9 mouse cellular contexts compared by ENCODE assay signal in genomic region chr5:35348794-35349193, GRCm38 (mm10). TPM values are rescaled to one million over a fixed set of nuclear protein-coding genes. Genes with fewer than 3 reads are reported as not detected.
DNase-seq lines count a peak whose midpoint lies in the region; ATAC-seq and TF ChIP-seq lines count a peak whose summit lies in the region.
"Had no signal": no experiment of that assay in that cellular context is flagged by ENCODE, and none has a peak within 500 bp of the region (broad histone marks: within the 10 kb centered on the region; RNA-seq: fewer than 3 reads in every experiment).

No protein-coding gene starts in this region.

- 18% methylated on average over 3 of the region's 3 CpGs for whole genome bisulfite sequencing in kidney, postnatal 0 days
- WGBS in liver, adult 2 months, result 9% methylated on average over 3 of the region's 3 CpGs

- ATAC-seq in kidney, postnatal 0 days (replicated peaks; ENCODE audit: low FRiP score, low read depth), result peak; percentile 40; the same call in 1 of the 2 replicates

- intact Hi-C loops in gastrocnemius, adult 2 months (cut with DNase I), result loop anchor here (2.0 to 5.0 kb wide), 2 partner anchors 106 to 172 kb away; no protein-coding TSS in a partner anchor

- TF ChIP-seq POLR2A in liver, adult 2 months (IDR thresholded peaks at IDR 0.05; ENCODE audit: extremely low read depth, insufficient read depth, low read length), result no peak

- H3K9me3 ChIP-seq in kidney, postnatal 0 days (replicated peaks; ENCODE audit: low read length), result no peaks in the 10 kb centered on the region

- no peak overlapping the region for H3K9ac ChIP-seq in kidney, postnatal 0 days (ENCODE audit: low read depth, low read length)
- no peak overlapping the region for H3K9ac ChIP-seq in liver, adult 2 months (ENCODE audit: low read depth, low read length)

- no peaks in the 10 kb centered on the region for H3K36me3 ChIP-seq in kidney, postnatal 0 days (ENCODE audit: insufficient read depth, low read length)
- H3K36me3 ChIP-seq in liver, adult 2 months (ENCODE audit: control insufficient read depth, insufficient read depth, low read length), result no peaks in the 10 kb centered on the region

- no peak overlapping the region for H3K4me2 ChIP-seq in kidney, postnatal 0 days (ENCODE audit: low read length)

- no peak overlapping the region for H3K4me3 ChIP-seq in gastrocnemius, adult 2 months
- no peak overlapping the region for H3K4me3 ChIP-seq in kidney, postnatal 0 days (replicated peaks; ENCODE audit: low read depth, low read length)
- H3K4me3 ChIP-seq in liver, adult 2 months (ENCODE audit: insufficient read depth, low read depth, low read length), result no peak overlapping the region
- H3K4me3 ChIP-seq: myocyte had no signal

- H3K27ac ChIP-seq in gastrocnemius, adult 2 months, result no peak overlapping the region
- H3K27ac ChIP-seq in kidney, postnatal 0 days, result no peak overlapping the region
- H3K27ac ChIP-seq in liver, adult 2 months (replicated peaks; ENCODE audit: insufficient read depth, low read depth, low read length), result no peak overlapping the region

- TF ChIP-seq CTCF in gastrocnemius, adult 2 months (IDR thresholded peaks at IDR 0.05), result peak; percentile 78
- TF ChIP-seq CTCF in kidney, postnatal 0 days (IDR thresholded peaks at IDR 0.05; ENCODE audit: low read depth), result peak; percentile 91
- TF ChIP-seq CTCF in liver, adult 2 months (IDR thresholded peaks at IDR 0.05; ENCODE audit: low read depth, low read length), result peak; percentile 62; the same call in 1 of the 2 replicates

- H3K79me2 ChIP-seq in liver, adult 2 months (ENCODE audit: control insufficient read depth, insufficient read depth, low read length), result no peaks in the 10 kb centered on the region

- peak; percentile 77 for DNase-seq in 3T3-L1 (ENCODE audit: low read depth, low spot score)
- DNase-seq in ZHBTc4 (ENCODE audit: low read depth, low spot score), result peak; percentile 78
- DNase-seq in cerebellum, postnatal 36 days, result peak; percentile 74 to 77
- DNase-seq in gastrocnemius, adult 2 months, result peak; percentile 63
- DNase-seq in kidney, postnatal 0 days (ENCODE audit: low spot score), result peak; percentile 82
- DNase-seq in liver, adult 2 months (ENCODE audit: extremely low read depth, low read depth, low spot score), result peak; percentile 50
- DNase-seq in ovary, adult 18-20 months (ENCODE audit: low spot score), result peak; percentile 33
- peak; percentile 7 to 41 for DNase-seq in thymus, postnatal 10 days (ENCODE audit: low spot score in 2 of 2)

- H3K27me3 ChIP-seq in kidney, postnatal 0 days (ENCODE audit: insufficient read depth, low read length), result no peaks in the 10 kb centered on the region
- no peaks in the 10 kb centered on the region for H3K27me3 ChIP-seq in liver, adult 2 months (ENCODE audit: control insufficient read depth, insufficient read depth, low read length)

- H3K4me1 ChIP-seq in kidney, postnatal 0 days (replicated peaks; ENCODE audit: insufficient read depth, low read length), result no peaks in the 10 kb centered on the region
- no peaks in the 10 kb centered on the region for H3K4me1 ChIP-seq in liver, adult 2 months (ENCODE audit: control insufficient read depth, insufficient read depth, low read length)

RNA-seq across cellular contexts. Expression of gene Hmx1, which starts 40.1 kb away (rescaled TPM):
- total RNA-seq in gastrocnemius, adult 2 months (2021), result not detected
- polyA plus RNA-seq in kidney, postnatal 0 days (2015; fragmentation: Nextera tagmentation; extraction: Ambion mirVana), result not detected in 2 replicates
- total RNA-seq in liver, adult 2 months (2014; rRNA removed), result not detected in 2 replicates
- polyA plus RNA-seq in liver, adult 2 months (2012; rRNA removed), result not detected in 2 replicates
- polyA plus RNA-seq: myocyte had no signal

Comparison
In these comparisons a context has a peak if more than half of its experiments do, and no peak if none do; other contexts are left out.
1. DNase-seq: peak in every context shown above with its lines; median percentile 82 in kidney, postnatal 0 days; 78 in ZHBTc4; 77 in 3T3-L1; 76 in cerebellum, postnatal 36 days; 63 in gastrocnemius, adult 2 months; 50 in liver, adult 2 months; 33 in ovary, adult 18-20 months; 24 in thymus, postnatal 10 days.